Comparison of ENCODE assay signal across 8 mouse cellular contexts in genomic region chr8:78438121-78438520, GRCm38 (mm10). TPM values are rescaled to one million over a fixed set of nuclear protein-coding genes. Genes with fewer than 3 reads are reported as not detected.
DNase-seq lines count a peak whose midpoint lies in the region; ATAC-seq lines count a peak whose summit lies in the region.

No protein-coding gene starts in this region.

- H3K27me3 ChIP-seq in forebrain, embryonic 16.5 days (replicated peaks; ENCODE audit: control insufficient read depth, insufficient read depth, low read length) = peaks cover 73% of the 10 kb centered on the region
- H3K27me3 ChIP-seq in neural tube, embryonic 11.5 days (ENCODE audit: control insufficient read depth, insufficient read depth, low read length) = peaks cover 84% of the 10 kb centered on the region

- DNase-seq in adrenal gland, adult (ENCODE audit: inconsistent age in 2 of 2, low spot score in 1 of 2) = peak; percentile 30 to 74
- DNase-seq in adrenal gland, adult 8-10 months = no peak
- peak; percentile 87 for DNase-seq in ZHBTc4 (ENCODE audit: low read depth, low spot score)
- peak; percentile 85 for DNase-seq in kidney, postnatal 10 days
- peak; percentile 70 for DNase-seq in neural tube, embryonic 11.5 days (ENCODE audit: low spot score)
- DNase-seq in cerebellum, adult 11 months = no peak
- no peak for DNase-seq in left cerebral cortex, adult 11 months (ENCODE audit: low spot score)

- H3K4me3 ChIP-seq in forebrain, embryonic 16.5 days (replicated peaks; ENCODE audit: low read length) = peak overlapping the region; percentile 14; the same call in 1 of the 2 replicates
- H3K4me3 ChIP-seq in neural tube, embryonic 11.5 days (ENCODE audit: low read depth, low read length) = 0 out of 2 replicates have a peak overlapping the region, but pooled peaks have one; percentile 8

- no peak overlapping the region for H3K9ac ChIP-seq in forebrain, embryonic 16.5 days (replicated peaks; ENCODE audit: low read depth, low read length)
- no peak overlapping the region for H3K9ac ChIP-seq in neural tube, embryonic 11.5 days (ENCODE audit: low read length)

- H3K4me1 ChIP-seq in forebrain, embryonic 16.5 days (replicated peaks; ENCODE audit: control insufficient read depth, insufficient read depth, low read length) = peaks cover 38% of the 10 kb centered on the region
- 0 out of 2 replicates have a peak, but pooled peaks cover 3% of the 10 kb centered on the region for H3K4me1 ChIP-seq in neural tube, embryonic 11.5 days (ENCODE audit: control insufficient read depth, insufficient read depth, low read length)

- ATAC-seq in forebrain, embryonic 16.5 days = no peak
- ATAC-seq in neural tube, embryonic 11.5 days (ENCODE audit: insufficient read depth, low FRiP score, low TSS enrichment) = no peak

- 0 out of 2 replicates have a peak overlapping the region, but pooled peaks have one; percentile 2 for H3K4me2 ChIP-seq in forebrain, embryonic 16.5 days (ENCODE audit: low read length)
- peak overlapping the region; percentile 31 for H3K4me2 ChIP-seq in neural tube, embryonic 11.5 days (ENCODE audit: low read depth)

- H3K9me3 ChIP-seq in forebrain, embryonic 16.5 days (ENCODE audit: control insufficient read depth, low read length) = no peaks in the 10 kb centered on the region
- H3K9me3 ChIP-seq in neural tube, embryonic 11.5 days (ENCODE audit: control insufficient read depth, low read length) = no peaks in the 10 kb centered on the region

- H3K36me3 ChIP-seq in forebrain, embryonic 16.5 days (ENCODE audit: control insufficient read depth, insufficient read depth) = no peaks in the 10 kb centered on the region
- H3K36me3 ChIP-seq in neural tube, embryonic 11.5 days (ENCODE audit: control insufficient read depth, insufficient read depth, low read length) = no peaks in the 10 kb centered on the region

- H3K27ac ChIP-seq in forebrain, embryonic 16.5 days (ENCODE audit: low read length) = no peak overlapping the region
- no peak overlapping the region for H3K27ac ChIP-seq in neural tube, embryonic 11.5 days (ENCODE audit: low read depth, low read length)

- WGBS in forebrain, embryonic 16.5 days = under 1% methylated on average over 17 of the region's 18 CpGs
- WGBS in neural tube, embryonic 11.5 days = under 1% methylated on average over 18 of the region's 18 CpGs

RNA-seq across cellular contexts. Expression of gene Pou4f2, which starts 1.7 kb away (rescaled TPM):
- not detected for total RNA-seq in adrenal gland, adult 8-10 months (2022)
- 0.24 TPM in 1 of 2 replicates, not detected in the other for polyA plus RNA-seq in forebrain, embryonic 16.5 days (2015; fragmentation: Nextera tagmentation; extraction: Ambion mirVana)
- 2.7 and 3.3 TPM in 2 replicates for polyA plus RNA-seq in neural tube, embryonic 11.5 days (2014; fragmentation: Nextera tagmentation; extraction: Ambion mirVana)

Comparison
In these comparisons a context has a peak if more than half of its experiments do, and no peak if none do; other contexts are left out.
1. DNase-seq: peak in adrenal gland, adult (2 of 2), ZHBTc4 (single experiment), kidney, postnatal 10 days (single experiment) and neural tube, embryonic 11.5 days (single experiment); none in adrenal gland, adult 8-10 months (single experiment), cerebellum, adult 11 months (single experiment) and left cerebral cortex, adult 11 months (single experiment).